13 mouse cellular contexts compared by ENCODE assay signal in the genomic region with DNA sequence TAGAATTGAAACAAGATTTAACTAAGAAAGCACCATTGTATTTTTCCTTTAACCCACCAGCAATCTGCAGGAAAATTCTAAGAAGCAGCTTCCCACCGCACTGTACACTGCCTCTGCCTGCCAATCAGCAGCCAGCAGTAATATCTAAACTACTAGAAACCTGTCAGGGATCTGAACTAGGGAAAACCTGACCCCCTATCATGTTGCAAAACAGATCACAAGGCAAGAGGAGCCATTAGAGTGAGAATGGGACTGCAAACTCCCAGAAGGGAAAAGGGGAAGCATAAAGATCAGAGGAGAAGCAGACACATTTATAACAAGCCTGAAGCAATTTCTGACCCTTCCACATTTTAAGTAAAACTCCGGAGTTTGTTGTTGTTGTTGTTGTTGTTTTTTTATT. TPM values are rescaled to one million over a fixed set of nuclear protein-coding genes. Genes with fewer than 3 reads are reported as not detected.
A peak's percentile ranks its signal among the peaks of the same experiment; 100 is the strongest.
DNase-seq lines count a peak whose midpoint lies in the region; ATAC-seq and TF ChIP-seq lines count a peak whose summit lies in the region.
"Had no signal": no experiment of that assay in that cellular context is flagged by ENCODE, and none has a peak within 500 bp of the region (broad histone marks: within the 10 kb centered on the region; RNA-seq: fewer than 3 reads in every experiment).

No protein-coding gene starts in this region.

- TF ChIP-seq POLR2A in CH12.LX (IDR thresholded peaks at IDR 0.05; ENCODE audit: low read depth, low read length): no peak

- peak overlapping the region; percentile 34; the same call in 1 of the 2 replicates for H3K9ac ChIP-seq in heart, embryonic 15.5 days
- H3K9ac ChIP-seq in CH12.LX (ENCODE audit: insufficient read depth, low read depth): peak overlapping the region; percentile 68; the same call in 1 of the 2 replicates
- no peak overlapping the region for H3K9ac ChIP-seq in liver, embryonic 15.5 days
- H3K9ac ChIP-seq: neural tube, embryonic 15.5 days had no signal

- H3K4me2 ChIP-seq in heart, embryonic 15.5 days: peak overlapping the region; percentile 89
- H3K4me2 ChIP-seq in CH12.LX (ENCODE audit: insufficient read depth, low read depth, poor library complexity, severe bottlenecking): peak overlapping the region; percentile 94
- peak overlapping the region; percentile 59 for H3K4me2 ChIP-seq in liver, embryonic 15.5 days

- peak overlapping the region; percentile 70 for H3K4me3 ChIP-seq in heart, embryonic 15.5 days
- peak overlapping the region in 2 of 3 experiments; percentile 62 to 77 for H3K4me3 ChIP-seq in CH12.LX (replicated peaks in 1 of 3; ENCODE audit: low read depth in 2 of 3, low read length in 2 of 3, poor library complexity in 1 of 3)
- peak overlapping the region; percentile 20; the same call in 1 of the 2 replicates for H3K4me3 ChIP-seq in liver, embryonic 15.5 days (replicated peaks)

- in situ Hi-C loops in CH12.LX (cut with MboI; ENCODE audit: low pct_ligation_motif_present, low pct_unique_long_range_greater_than_20kb, low sequenced_read_pairs): no loop called here

- intact Hi-C loops in heart, postnatal 36 days (cut with DNase I): loop anchor here (5.0 kb wide), 3 partner anchors 49 to 291 kb away; no protein-coding TSS in a partner anchor
- intact Hi-C loops in left cerebral cortex, postnatal 25 days (cut with DNase I): no loop called here

- DNase-seq in heart, postnatal 36 days: no peak
- DNase-seq in CH12.LX (ENCODE audit: extremely low read depth): no peak
- DNase-seq in embryo, embryonic 9.5 days (ENCODE audit: extremely low spot score): peak; percentile 7
- no peak for DNase-seq in left cerebral cortex, postnatal 25 days (ENCODE audit: low spot score in 2 of 2)
- no peak for DNase-seq in frontal cortex, postnatal 14 days (ENCODE audit: low spot score in 2 of 2)
- DNase-seq: gastrocnemius, postnatal 14 days; thymus, adult 18-20 months had no signal

- 28% methylated on average over 2 of the region's 2 CpGs for WGBS in heart, embryonic 15.5 days
- WGBS in liver, embryonic 15.5 days (ENCODE audit: insufficient replicate concordance): 11% methylated on average over 2 of the region's 2 CpGs

- dilution Hi-C loops in CH12.LX (cut with MboI; ENCODE audit: extremely low pct_ligation_motif_present, extremely low pct_unique_long_range_greater_than_20kb, low sequenced_read_pairs): no loop called here

- TF ChIP-seq RAD21 in CH12.LX (IDR thresholded peaks at IDR 0.05; ENCODE audit: low read depth, low read length): no peak

- no peak for TF ChIP-seq EP300 in CH12.LX (IDR thresholded peaks at IDR 0.05; ENCODE audit: low read length)

- H3K36me3 ChIP-seq in heart, embryonic 15.5 days: no peaks in the 10 kb centered on the region
- no peaks in the 10 kb centered on the region for H3K36me3 ChIP-seq in CH12.LX (replicated peaks in 1 of 2; ENCODE audit: control insufficient read depth in 1 of 2, insufficient read depth in 1 of 2, low read length in 1 of 2)
- no peaks in the 10 kb centered on the region for H3K36me3 ChIP-seq in liver, embryonic 15.5 days (replicated peaks)
- H3K36me3 ChIP-seq: midbrain, embryonic 10.5 days; neural tube, embryonic 15.5 days had no signal

- no peak for TF ChIP-seq CTCF in CH12.LX (conservative IDR thresholded peaks at IDR 0.05 in 1 of 2, IDR thresholded peaks at IDR 0.05 in 1 of 2; ENCODE audit: low read depth in 2 of 2, low read length in 2 of 2)

- H3K79me2 ChIP-seq in CH12.LX (replicated peaks; ENCODE audit: control insufficient read depth, extremely low read depth, insufficient read depth, poor library complexity, severe bottlenecking): 0 out of 2 replicates have a peak, but pooled peaks cover 3% of the 10 kb centered on the region

- no peaks in the 10 kb centered on the region for H3K9me3 ChIP-seq in heart, embryonic 15.5 days (replicated peaks)
- no peaks in the 10 kb centered on the region for H3K9me3 ChIP-seq in CH12.LX (replicated peaks; ENCODE audit: low read length)
- H3K9me3 ChIP-seq in liver, embryonic 15.5 days (replicated peaks): no peaks in the 10 kb centered on the region
- H3K9me3 ChIP-seq: midbrain, embryonic 10.5 days; neural tube, embryonic 15.5 days had no signal

- H3K4me1 ChIP-seq in heart, embryonic 15.5 days (replicated peaks): peaks cover 11% of the 10 kb centered on the region
- H3K4me1 ChIP-seq in CH12.LX (ENCODE audit: control insufficient read depth in 1 of 2, insufficient read depth in 2 of 2): peaks cover 9 to 34% of the 10 kb centered on the region in 2 experiments
- H3K4me1 ChIP-seq in liver, embryonic 15.5 days (replicated peaks): no peaks in the 10 kb centered on the region

- no peaks in the 10 kb centered on the region for H3K27me3 ChIP-seq in heart, embryonic 15.5 days
- peaks cover 4% of the 10 kb centered on the region for H3K27me3 ChIP-seq in CH12.LX (replicated peaks)
- no peaks in the 10 kb centered on the region for H3K27me3 ChIP-seq in liver, embryonic 15.5 days
- H3K27me3 ChIP-seq: neural tube, embryonic 15.5 days had no signal

- H3K27ac ChIP-seq in heart, embryonic 15.5 days: peak overlapping the region; percentile 88; the same call in 1 of the 2 replicates
- H3K27ac ChIP-seq in CH12.LX (ENCODE audit: insufficient read depth, low read depth): no peak overlapping the region
- no peak overlapping the region for H3K27ac ChIP-seq in liver, embryonic 15.5 days (replicated peaks)
- H3K27ac ChIP-seq: midbrain, embryonic 10.5 days; neural tube, embryonic 15.5 days had no signal

- no peak for ATAC-seq in heart, embryonic 15.5 days (replicated peaks; ENCODE audit: insufficient number of reproducible peaks, insufficient read depth, low FRiP score, low read depth)
- 0 out of 2 replicates have a peak, but pooled peaks have one; percentile 13 for ATAC-seq in liver, embryonic 15.5 days (ENCODE audit: insufficient read depth)
- no peak for ATAC-seq in erythroid progenitor cell, adult 5-6 weeks (replicated peaks; ENCODE audit: low FRiP score, poor library complexity, severe bottlenecking)

TF ChIP-seq in CH12.LX, 34 proteins besides CTCF, POLR2A, EP300 and RAD21:
- no peak for TF ChIP-seq KAT2A (IDR thresholded peaks at IDR 0.05; ENCODE audit: insufficient replicate concordance, low read length)
- no peak for TF ChIP-seq CHD2 (IDR thresholded peaks at IDR 0.05; ENCODE audit: low read length)
TF ChIP-seq in CH12.LX: peak in this region for 0.

RNA-seq across cellular contexts. Expression of a gene that starts 2.0 kb away (rescaled TPM):
- polyA plus RNA-seq in heart, embryonic 15.5 days (2015; fragmentation: Nextera tagmentation; extraction: Ambion mirVana): 15.1 and 15.6 TPM in 2 replicates
- total RNA-seq in heart, postnatal 36 days (2021): 10 to 100 TPM; 35.8 to 41.1 TPM
- total RNA-seq in CH12.LX (2012; rRNA removed) (5.4 and 8.9 TPM in 2 replicates), CH12.LX (2014; rRNA removed) (3.0 and 4.0 TPM in 2 replicates)
- 2.2 and 3.2 TPM in 2 replicates for polyA plus RNA-seq in CH12.LX (2012; ENCODE audit: insufficient read length, low read depth)
- 4.5 and 4.6 TPM in 2 replicates for polyA plus RNA-seq in liver, embryonic 15.5 days (2015; fragmentation: Nextera tagmentation; extraction: Ambion mirVana)
- total RNA-seq in erythroid progenitor cell, adult 5-6 weeks (2015; ENCODE audit: low replicate concordance): 7.9 and 15.9 TPM in 2 replicates
- total RNA-seq in erythroid progenitor cell, adult 5-6 weeks (2017; ENCODE audit: low replicate concordance): 0.90 and 3.8 TPM in 2 replicates
- total RNA-seq in left cerebral cortex, postnatal 25 days (2021): 1 to 10 TPM in 1 of 2 experiments, under 1 TPM in 1; 0.76 to 1.2 TPM
- polyA plus RNA-seq: erythroblast, embryonic 14.5 days had no signal

Comparison
In these comparisons a context has a peak if more than half of its experiments do, and no peak if none do; other contexts are left out.
1. H3K4me3 ChIP-seq: peak in every context shown above with its lines; median percentile 70 in heart, embryonic 15.5 days; 70 in CH12.LX; 20 in liver, embryonic 15.5 days.